Mouse (Mus musculus): ENCODE data around the gene Acot12. TPM values are rescaled to one million over a fixed set of nuclear protein-coding genes. Genes with fewer than 3 reads are reported as not detected.
A peak's percentile ranks its signal among the peaks of the same experiment; 100 is the strongest.

The Acot12 gene
- polyA plus RNA-seq, 1 experiment, result 0.03 TPM

DNA sequence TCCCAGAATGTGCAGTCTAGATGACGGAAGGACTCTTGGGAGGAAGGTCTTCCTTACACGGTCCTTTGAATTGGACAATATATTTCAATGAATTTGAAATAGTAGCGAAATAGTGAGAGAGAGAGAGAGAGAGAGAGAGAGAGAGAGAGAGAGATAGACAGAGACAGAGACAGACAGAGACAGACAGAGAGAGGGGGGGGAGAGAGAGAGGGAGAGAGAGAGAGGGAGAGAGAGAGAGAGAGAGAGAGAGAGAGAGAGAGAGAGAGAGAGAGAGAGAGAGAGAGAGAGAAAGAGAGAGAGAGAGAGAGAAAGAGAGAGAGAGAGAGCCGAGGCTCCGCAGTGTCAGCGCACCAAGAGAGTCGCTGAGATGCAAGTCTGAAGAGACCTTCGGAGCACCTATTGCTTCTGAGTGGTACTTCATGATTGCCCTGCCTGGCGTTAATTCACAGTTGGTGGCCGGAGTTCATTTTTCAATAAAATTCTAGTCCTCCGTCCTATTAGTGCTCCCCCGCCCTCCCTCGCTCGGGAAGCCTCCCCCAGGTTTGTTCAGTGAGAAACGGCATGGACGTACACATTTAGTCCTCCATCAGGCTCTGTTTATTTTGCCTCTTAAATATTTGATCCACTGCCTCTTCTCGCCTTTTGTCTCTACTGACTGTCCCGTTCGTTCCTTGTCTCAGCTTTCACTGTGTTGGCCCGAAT, 66.7 kb downstream of the Acot12 start:
- DNase-seq, result no peak
- peaks cover 6% of the 10 kb centered on the region for H3K4me1 ChIP-seq (replicated peaks; ENCODE audit: control insufficient read depth, insufficient read depth, low read length)
- TF ChIP-seq CTCF (IDR thresholded peaks at IDR 0.05; ENCODE audit: borderline replicate concordance, control insufficient read depth, extremely low read depth, insufficient read depth, low read length, poor library complexity) (no peak), POLR2A (IDR thresholded peaks at IDR 0.05; ENCODE audit: control insufficient read depth, extremely low read depth, insufficient read depth, low read length, poor library complexity) (no peak)
- H3K27me3 ChIP-seq (ENCODE audit: control insufficient read depth, insufficient read depth, low read length), result no peaks in the 10 kb centered on the region
- WGBS, result 27% methylated on average over 20 of the region's 20 CpGs
- peak overlapping the region; percentile 84 for H3K27ac ChIP-seq (ENCODE audit: control insufficient read depth, insufficient read depth, low read length)
- H3K36me3 ChIP-seq (ENCODE audit: control insufficient read depth, insufficient read depth, low read length), result peaks cover 20% of the 10 kb centered on the region
- H3K4me3 ChIP-seq (ENCODE audit: control insufficient read depth, insufficient read depth, low read length), result peak overlapping the region; percentile 83

DNA sequence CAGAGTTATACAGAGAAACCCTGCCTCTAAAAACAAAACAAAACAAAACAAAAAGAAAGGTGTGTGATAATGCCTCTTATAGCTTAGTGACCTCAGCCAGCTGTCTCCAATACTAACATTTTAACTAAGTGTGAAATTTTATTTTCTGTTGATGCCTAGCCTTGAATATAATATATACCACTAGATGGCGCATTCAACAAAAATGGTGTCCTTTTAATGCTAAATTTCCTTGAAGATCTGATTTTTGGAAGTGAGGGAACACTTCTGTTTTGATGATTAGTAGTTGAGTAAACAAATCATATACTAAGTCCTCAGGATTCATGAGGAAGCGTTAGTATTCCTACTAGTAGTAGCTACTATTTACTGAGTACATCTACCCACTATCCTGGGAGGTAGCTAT, 68.2 kb downstream of the Acot12 start:
- H3K4me3 ChIP-seq (ENCODE audit: control insufficient read depth, insufficient read depth, low read length), result no peak overlapping the region
- no peaks in the 10 kb centered on the region for H3K27me3 ChIP-seq (ENCODE audit: control insufficient read depth, insufficient read depth, low read length)
- peaks cover 6% of the 10 kb centered on the region for H3K4me1 ChIP-seq (replicated peaks; ENCODE audit: control insufficient read depth, insufficient read depth, low read length)
- DNase-seq, result no peak
- TF ChIP-seq CTCF (IDR thresholded peaks at IDR 0.05; ENCODE audit: borderline replicate concordance, control insufficient read depth, extremely low read depth, insufficient read depth, low read length, poor library complexity), result no peak
- TF ChIP-seq POLR2A (IDR thresholded peaks at IDR 0.05; ENCODE audit: control insufficient read depth, extremely low read depth, insufficient read depth, low read length, poor library complexity), result no peak
- WGBS, result 43% methylated on average over 2 of the region's 2 CpGs
- H3K36me3 ChIP-seq (ENCODE audit: control insufficient read depth, insufficient read depth, low read length), result peaks cover 15% of the 10 kb centered on the region
- no peak overlapping the region for H3K27ac ChIP-seq (ENCODE audit: control insufficient read depth, insufficient read depth, low read length)

DNA sequence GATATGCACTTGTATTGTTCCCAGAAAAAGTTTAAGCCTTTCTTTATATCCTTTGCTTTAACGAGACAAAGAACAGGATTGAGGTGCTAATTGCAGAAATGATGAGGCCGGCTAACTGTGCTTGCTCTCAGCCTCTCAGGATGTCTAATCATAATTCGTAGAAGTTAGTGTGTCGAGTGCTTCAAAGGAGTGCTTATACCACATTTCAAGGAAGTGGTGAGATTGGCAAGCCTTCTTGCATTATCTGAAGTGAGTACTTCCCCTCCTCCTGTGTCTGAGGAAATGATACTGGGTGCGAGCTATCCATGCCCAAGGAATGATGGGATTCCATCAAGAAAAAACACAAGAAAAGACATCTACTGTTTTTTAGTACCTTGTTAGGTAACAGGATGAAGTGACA, 73.4 kb downstream of the Acot12 start:
- WGBS, result 68% methylated on average over 5 of the region's 5 CpGs
- no peak for DNase-seq
- Histone ChIP-seq H3K27me3 (ENCODE audit: control insufficient read depth, insufficient read depth, low read length) (no peaks in the 10 kb centered on the region), H3K27ac (ENCODE audit: control insufficient read depth, insufficient read depth, low read length) (no peak overlapping the region), H3K4me1 (replicated peaks; ENCODE audit: control insufficient read depth, insufficient read depth, low read length) (no peaks in the 10 kb centered on the region), H3K36me3 (ENCODE audit: control insufficient read depth, insufficient read depth, low read length) (no peaks in the 10 kb centered on the region), H3K4me3 (ENCODE audit: control insufficient read depth, insufficient read depth, low read length) (no peak overlapping the region)
- TF ChIP-seq POLR2A (IDR thresholded peaks at IDR 0.05; ENCODE audit: control insufficient read depth, extremely low read depth, insufficient read depth, low read length, poor library complexity), result no peak
- no peak for TF ChIP-seq CTCF (IDR thresholded peaks at IDR 0.05; ENCODE audit: borderline replicate concordance, control insufficient read depth, extremely low read depth, insufficient read depth, low read length, poor library complexity)

DNA sequence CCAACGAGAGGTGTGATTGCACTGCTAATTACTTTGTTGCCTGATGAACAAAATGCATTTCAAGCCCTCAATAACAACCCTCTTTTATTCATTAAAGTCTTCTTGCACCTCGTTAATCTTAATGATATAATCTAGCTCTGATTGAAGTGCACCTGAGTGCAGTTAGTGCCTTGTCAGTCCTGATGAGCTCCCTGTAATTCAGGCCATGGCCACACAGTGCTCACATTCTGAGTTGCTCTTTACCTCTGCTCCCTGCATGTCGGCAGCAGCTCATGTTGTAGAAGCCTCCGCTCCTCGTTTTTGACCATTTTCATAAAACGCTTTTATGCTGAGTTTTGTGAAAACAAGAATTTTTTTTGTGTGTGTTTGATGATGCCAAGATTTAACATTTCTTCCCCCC, 82.4 kb downstream of the Acot12 start:
- 88% methylated on average over 6 of the region's 6 CpGs for whole genome bisulfite sequencing

DNA sequence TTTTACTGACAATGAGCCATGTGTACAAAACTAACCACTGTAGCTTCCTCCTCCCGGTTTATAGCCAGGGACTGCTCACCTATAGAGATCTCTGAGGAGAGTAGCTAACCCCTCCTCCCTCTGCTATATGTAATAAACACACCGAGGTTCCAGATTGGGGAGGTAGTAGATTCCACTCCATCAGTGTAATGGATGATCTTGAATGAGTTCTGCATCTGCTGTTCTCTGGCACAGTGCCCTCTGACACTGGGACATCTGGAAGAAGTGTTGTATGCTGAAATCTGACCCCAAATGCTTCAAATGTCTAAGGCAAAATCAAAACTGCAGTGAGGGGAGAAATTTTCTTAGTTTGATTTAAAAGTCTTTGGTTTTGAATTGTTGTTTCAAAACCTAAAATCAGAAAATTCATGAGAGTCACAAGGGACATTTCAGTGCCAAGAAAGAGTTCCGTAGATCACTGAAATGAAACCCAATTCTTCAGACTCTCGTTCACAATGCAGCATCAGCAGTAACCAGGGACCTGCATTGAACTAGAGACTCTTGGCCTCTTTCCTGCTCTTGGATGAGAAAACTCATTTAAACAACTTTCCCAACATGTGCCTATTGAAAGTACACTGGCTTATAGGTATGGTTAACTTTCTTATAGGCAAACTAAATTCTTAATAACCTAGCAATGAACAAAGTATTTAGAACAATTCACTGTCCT, 83.7 kb downstream of the Acot12 start:
- TF ChIP-seq POLR2A (IDR thresholded peaks at IDR 0.05; ENCODE audit: control insufficient read depth, extremely low read depth, insufficient read depth, low read length, poor library complexity), result no peak
- no peak for TF ChIP-seq CTCF (IDR thresholded peaks at IDR 0.05; ENCODE audit: borderline replicate concordance, control insufficient read depth, extremely low read depth, insufficient read depth, low read length, poor library complexity)
- 84% methylated on average over 4 of the region's 4 CpGs for WGBS

More for the DNA sequence above, 82.4 kb downstream of the Acot12 start:
- no peaks in the 10 kb centered on the region for H3K36me3 ChIP-seq (ENCODE audit: control insufficient read depth, insufficient read depth, low read length)
- H3K4me1 ChIP-seq (replicated peaks; ENCODE audit: control insufficient read depth, insufficient read depth, low read length), result peaks cover 2% of the 10 kb centered on the region
- TF ChIP-seq CTCF (IDR thresholded peaks at IDR 0.05; ENCODE audit: borderline replicate concordance, control insufficient read depth, extremely low read depth, insufficient read depth, low read length, poor library complexity) (no peak), POLR2A (IDR thresholded peaks at IDR 0.05; ENCODE audit: control insufficient read depth, extremely low read depth, insufficient read depth, low read length, poor library complexity) (no peak)
- H3K4me3 ChIP-seq (ENCODE audit: control insufficient read depth, insufficient read depth, low read length), result no peak overlapping the region
- no peak for DNase-seq
- H3K27me3 ChIP-seq (ENCODE audit: control insufficient read depth, insufficient read depth, low read length), result no peaks in the 10 kb centered on the region
- H3K27ac ChIP-seq (ENCODE audit: control insufficient read depth, insufficient read depth, low read length), result no peak overlapping the region

DNA sequence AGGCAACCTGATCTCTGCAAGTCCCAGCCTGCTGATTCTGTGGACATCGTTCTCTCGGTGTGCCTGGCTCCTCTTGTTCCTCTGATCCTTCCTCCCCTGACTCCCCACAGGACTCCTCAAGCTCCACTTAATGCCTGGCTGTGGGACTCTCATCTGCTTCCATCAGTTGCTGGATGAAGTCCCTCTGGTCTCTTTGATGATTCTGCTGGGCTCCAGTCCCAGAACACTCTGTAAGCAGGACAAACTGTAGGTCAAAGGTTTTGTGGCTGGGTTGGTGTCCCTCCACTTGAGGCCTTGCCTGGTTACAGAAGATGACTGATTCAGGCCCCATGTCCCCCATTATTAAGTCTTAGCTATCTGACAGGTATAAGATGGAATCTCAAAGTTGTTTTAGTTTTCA, 84.8 kb downstream of the Acot12 start:
- WGBS, result 91% methylated on average over 2 of the region's 2 CpGs
- no peak overlapping the region for H3K27ac ChIP-seq (ENCODE audit: control insufficient read depth, insufficient read depth, low read length)
- no peak for DNase-seq
- no peaks in the 10 kb centered on the region for H3K36me3 ChIP-seq (ENCODE audit: control insufficient read depth, insufficient read depth, low read length)
- TF ChIP-seq CTCF (IDR thresholded peaks at IDR 0.05; ENCODE audit: borderline replicate concordance, control insufficient read depth, extremely low read depth, insufficient read depth, low read length, poor library complexity) (no peak), POLR2A (IDR thresholded peaks at IDR 0.05; ENCODE audit: control insufficient read depth, extremely low read depth, insufficient read depth, low read length, poor library complexity) (no peak)
- H3K27me3 ChIP-seq (ENCODE audit: control insufficient read depth, insufficient read depth, low read length), result no peaks in the 10 kb centered on the region
- no peak overlapping the region for H3K4me3 ChIP-seq (ENCODE audit: control insufficient read depth, insufficient read depth, low read length)
- peaks cover 2% of the 10 kb centered on the region for H3K4me1 ChIP-seq (replicated peaks; ENCODE audit: control insufficient read depth, insufficient read depth, low read length)

More for the DNA sequence above, 83.7 kb downstream of the Acot12 start:
- Histone ChIP-seq H3K27ac (ENCODE audit: control insufficient read depth, insufficient read depth, low read length) (no peak overlapping the region), H3K4me3 (ENCODE audit: control insufficient read depth, insufficient read depth, low read length) (no peak overlapping the region), H3K36me3 (ENCODE audit: control insufficient read depth, insufficient read depth, low read length) (no peaks in the 10 kb centered on the region), H3K4me1 (replicated peaks; ENCODE audit: control insufficient read depth, insufficient read depth, low read length) (peaks cover 2% of the 10 kb centered on the region), H3K27me3 (ENCODE audit: control insufficient read depth, insufficient read depth, low read length) (no peaks in the 10 kb centered on the region)
- no peak for DNase-seq
